ENCODE assay signal across 38 mouse cellular contexts in the genomic region with DNA sequence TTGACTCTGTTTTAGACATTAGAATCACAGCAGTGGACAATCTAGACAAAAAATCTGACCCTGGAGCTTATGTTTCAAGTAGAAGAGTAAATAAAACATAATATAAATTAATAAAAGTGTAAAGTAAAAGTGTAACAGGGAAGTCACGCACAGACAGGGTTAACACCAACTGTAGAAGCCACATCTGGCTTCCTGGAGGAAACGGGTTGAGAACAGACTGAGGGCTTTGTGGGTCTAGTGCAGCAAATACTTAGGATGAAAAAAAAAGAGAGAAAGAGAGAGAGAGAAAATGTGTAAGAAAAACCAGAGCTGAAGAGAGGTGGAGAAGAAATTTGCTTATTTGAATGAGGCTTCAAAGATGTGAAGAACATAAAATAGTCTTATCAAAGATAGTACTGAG. TPM values are rescaled to one million over a fixed set of nuclear protein-coding genes. Genes with fewer than 3 reads are reported as not detected.
A peak's percentile ranks its signal among the peaks of the same experiment; 100 is the strongest.
DNase-seq lines count a peak whose midpoint lies in the region; ATAC-seq and TF ChIP-seq lines count a peak whose summit lies in the region.
"Had no signal": no experiment of that assay in that cellular context is flagged by ENCODE, and none has a peak within 500 bp of the region (broad histone marks: within the 10 kb centered on the region; RNA-seq: fewer than 3 reads in every experiment).

No protein-coding gene starts in this region.

- peak overlapping the region; percentile 46; the same call in 1 of the 2 replicates for H3K27ac ChIP-seq in spleen, adult 2 months (ENCODE audit: insufficient read depth, low read length)
- H3K27ac ChIP-seq: embryonic facial prominence, embryonic 12.5 days; gastrocnemius, adult 2 months; heart, adult 2 months; intestine, embryonic 15.5 days; limb, embryonic 10.5 days; limb, embryonic 15.5 days; liver, embryonic 14.5 days; macrophage; midbrain, embryonic 12.5 days; neural tube, embryonic 13.5 days had no signal

- intact Hi-C loops in left cerebral cortex, postnatal 10 days (cut with DNase I), result no loop called here

- no peak overlapping the region for H3K4me3 ChIP-seq in spleen, adult 2 months (ENCODE audit: extremely low read depth, insufficient read depth, insufficient read length)
- H3K4me3 ChIP-seq: embryonic facial prominence, embryonic 12.5 days; gastrocnemius, adult 2 months; heart, adult 2 months; heart, embryonic 12.5 days; intestine, embryonic 15.5 days; limb, embryonic 10.5 days; limb, embryonic 15.5 days; midbrain, embryonic 12.5 days; myocyte; neural tube, embryonic 13.5 days had no signal

- ATAC-seq in activated CD4-positive, CD25-positive, alpha-beta regulatory T cell, adult 4 months, result peak; percentile 12
- ATAC-seq in megakaryocyte, adult 5-6 weeks (ENCODE audit: poor library complexity, severe bottlenecking), result peak; percentile 40
- ATAC-seq: forebrain, embryonic 14.5 days; hindbrain, embryonic 16.5 days; intestine, embryonic 15.5 days; Patski had no signal

- no peak for TF ChIP-seq POLR2A in spleen, adult 2 months (IDR thresholded peaks at IDR 0.05; ENCODE audit: low read depth, low read length)

- H3K36me3 ChIP-seq in spleen, adult 2 months (ENCODE audit: control insufficient read depth, insufficient read depth, low read length), result no peaks in the 10 kb centered on the region
- H3K36me3 ChIP-seq: embryonic facial prominence, embryonic 12.5 days; heart, embryonic 12.5 days; intestine, embryonic 15.5 days; limb, embryonic 10.5 days; limb, embryonic 15.5 days; midbrain, embryonic 12.5 days; neural tube, embryonic 13.5 days had no signal

- H3K4me1 ChIP-seq in spleen, adult 2 months (ENCODE audit: control insufficient read depth, insufficient read depth, insufficient read length), result peaks cover 12% of the 10 kb centered on the region
- H3K4me1 ChIP-seq: embryonic facial prominence, embryonic 12.5 days; heart, embryonic 12.5 days; intestine, embryonic 15.5 days; limb, embryonic 10.5 days; limb, embryonic 15.5 days; midbrain, embryonic 12.5 days; neural tube, embryonic 13.5 days had no signal

- WGBS in spleen, adult 2 months, result 2% methylated on average over 2 of the region's 2 CpGs

- TF ChIP-seq CTCF in spleen, adult 2 months (IDR thresholded peaks at IDR 0.05; ENCODE audit: extremely low read depth, insufficient read depth, insufficient read length, insufficient replicate concordance), result no peak

- DNase-seq in spleen, adult 2 months (ENCODE audit: low read depth in 1 of 2, low spot score in 2 of 2), result no peak
- DNase-seq in spleen, postnatal 10 days (ENCODE audit: low spot score in 2 of 2), result no peak
- peak; percentile 58 for DNase-seq in thymus, postnatal 14 days
- no peak for DNase-seq in left cerebral cortex, postnatal 10 days (ENCODE audit: extremely low spot score in 1 of 2, low spot score in 2 of 2)
- DNase-seq in cerebellum, adult 9-10 months, result no peak
- DNase-seq in retina, postnatal 1 day, result no peak
- DNase-seq: adrenal gland, postnatal 14 days; cerebellum, adult 11-12 months; cerebellum, postnatal 36 days; embryo, embryonic 11 days; gastrocnemius, adult 2 months; gastrocnemius, postnatal 36 days; heart, adult 2 months; heart, postnatal 4 days; kidney, adult 2 months; kidney, postnatal 36 days; lung, adult 2 months; lung, postnatal 10 days; spleen, adult 18-20 months had no signal

- no peaks in the 10 kb centered on the region for H3K27me3 ChIP-seq in spleen, adult 2 months (ENCODE audit: control insufficient read depth, insufficient read depth, low read length)
- H3K27me3 ChIP-seq: embryonic facial prominence, embryonic 12.5 days; heart, embryonic 12.5 days; intestine, embryonic 15.5 days; limb, embryonic 15.5 days; midbrain, embryonic 12.5 days; neural tube, embryonic 13.5 days; Patski had no signal

RNA-seq across cellular contexts. Expression of a gene that starts 14.9 kb away (rescaled TPM):
- polyA plus RNA-seq in spleen, adult 2 months (2012; rRNA removed), result 10.3 and 10.8 TPM in 2 replicates
- polyA plus RNA-seq in activated CD4-positive, CD25-positive, alpha-beta regulatory T cell, adult 4 months (2017; shearing (Covaris generic)), result 100 to 1,000 TPM; 277 to 337 TPM
- total RNA-seq in megakaryocyte, adult 5-6 weeks (2015), result 8.2 and 18.6 TPM in 2 replicates
- 15.5 and 32.0 TPM in 2 replicates for total RNA-seq in megakaryocyte, adult 5-6 weeks (2017)
- 1 to 10 TPM; 1.8 to 2.4 TPM for total RNA-seq in left cerebral cortex, postnatal 10 days (2021)
- total RNA-seq: midbrain, postnatal 0 days had no signal
- polyA plus RNA-seq: forebrain, embryonic 14.5 days; heart, postnatal 0 days; limb, embryonic 10.5 days; midbrain, embryonic 12.5 days; midbrain, postnatal 0 days; myocyte; neural tube, embryonic 13.5 days had no signal

RNA-seq across cellular contexts. Expression of a gene that starts 56.6 kb away (rescaled TPM):
- not detected in 2 replicates for polyA plus RNA-seq in spleen, adult 2 months (2012; rRNA removed)
- 1 to 10 TPM; 1.2 to 2.3 TPM for polyA plus RNA-seq in activated CD4-positive, CD25-positive, alpha-beta regulatory T cell, adult 4 months (2017; shearing (Covaris generic))
- total RNA-seq in megakaryocyte, adult 5-6 weeks (2015), result not detected in 2 replicates
- not detected in 2 replicates for total RNA-seq in megakaryocyte, adult 5-6 weeks (2017)
- under 1 TPM; 0.17 to 0.32 TPM for total RNA-seq in left cerebral cortex, postnatal 10 days (2021)
- total RNA-seq: adrenal gland, postnatal 14 days; gastrocnemius, adult 2 months; gastrocnemius, postnatal 36 days; heart, adult 2 months; heart, postnatal 4 days had no signal
- polyA plus RNA-seq: embryonic facial prominence, embryonic 12.5 days; forebrain, embryonic 14.5 days; heart, adult 2 months; heart, embryonic 12.5 days; heart, postnatal 0 days; intestine, embryonic 15.5 days; kidney, adult 2 months; kidney, embryonic 16.5 days; limb, embryonic 10.5 days; limb, embryonic 15.5 days; lung, adult 2 months; macrophage; midbrain, embryonic 12.5 days; midbrain, postnatal 0 days; myocyte; neural tube, embryonic 13.5 days; Patski had no signal

RNA-seq across cellular contexts. Expression of a gene that starts 57.5 kb away (rescaled TPM):
- polyA plus RNA-seq in spleen, adult 2 months (2012; rRNA removed), result 0.04 TPM in 2 replicates
- under 1 TPM in 1 of 2 experiments, not detected in 1; 0.14 TPM for polyA plus RNA-seq in activated CD4-positive, CD25-positive, alpha-beta regulatory T cell, adult 4 months (2017; shearing (Covaris generic))
- total RNA-seq in megakaryocyte, adult 5-6 weeks (2015), result not detected in 2 replicates
- total RNA-seq in megakaryocyte, adult 5-6 weeks (2017), result not detected in 2 replicates
- total RNA-seq in left cerebral cortex, postnatal 10 days (2021), result under 1 TPM in 1 of 2 experiments, not detected in 1; 0.19 TPM
- total RNA-seq: ES-E14; gastrocnemius, adult 2 months; gastrocnemius, postnatal 36 days; heart, adult 2 months; heart, postnatal 4 days had no signal
- polyA plus RNA-seq: heart, adult 2 months; heart, postnatal 0 days; kidney, adult 2 months; kidney, embryonic 16.5 days; limb, embryonic 15.5 days; liver, embryonic 14.5 days; lung, adult 2 months; macrophage; myocyte; Patski had no signal
